Mouse (Mus musculus) hindbrain, embryonic 14.5 days (tissue): ENCODE data around the gene Poc1b. TPM values are rescaled to one million over a fixed set of nuclear protein-coding genes. Genes with fewer than 3 reads are reported as not detected.

Source experiments
- ATAC-seq: fragments of 200-750 bp; cut with Nextera tagmentation; 2 replicates; pipeline ENCODE4 v1.8.0; 2017; ENCODE audit warnings: moderate number of reproducible peaks, mild to moderate bottlenecking, moderate TSS enrichment, moderate library complexity; ENCODE audit not compliant: low FRiP score
- DNase-seq: peaks from one replicate; pipeline ENCODE4 v3.0.0-alpha.2; 2015; ENCODE audit warnings: low spot score
- H3K27ac ChIP-seq: fragments of 300-500 bp; sonication (generic); 2 replicates; pipeline ENCODE4 v1.5.1; 2014; ENCODE audit warnings: mild to moderate bottlenecking, moderate library complexity
- H3K27me3 ChIP-seq: fragments of 300-500 bp; sonication (generic); 2 replicates; pipeline ENCODE4 v1.6.1; 2014; ENCODE audit warnings: mild to moderate bottlenecking, low read length, mixed read lengths; ENCODE audit not compliant: control insufficient read depth, insufficient read depth
- H3K36me3 ChIP-seq: fragments of 300-500 bp; sonication (generic); replicated peaks from 2 replicates; pipeline ENCODE4 v1.6.1; 2014; ENCODE audit not compliant: control insufficient read depth, insufficient read depth
- H3K4me1 ChIP-seq: fragments of 300-500 bp; sonication (generic); replicated peaks from 2 replicates; pipeline ENCODE4 v1.6.1; 2014; ENCODE audit warnings: antibody characterized with exemption, low read length, mixed read lengths; ENCODE audit not compliant: control insufficient read depth, insufficient read depth
- H3K4me2 ChIP-seq: fragments of 300-500 bp; sonication (generic); replicated peaks from 2 replicates; pipeline ENCODE4 v1.6.1; 2014; ENCODE audit warnings: mild to moderate bottlenecking, moderate library complexity
- H3K4me3 ChIP-seq: fragments of 300-500 bp; sonication (generic); replicated peaks from 2 replicates; pipeline ENCODE4 v1.5.1; 2014; ENCODE audit warnings: mild to moderate bottlenecking, low read length
- H3K9ac ChIP-seq: fragments of 300-500 bp; sonication (generic); 2 replicates; pipeline ENCODE4 v1.6.1; 2014
- H3K9me3 ChIP-seq: fragments of 300-500 bp; sonication (generic); 2 replicates; pipeline ENCODE4 v1.6.1; 2016; ENCODE audit warnings: low read length; ENCODE audit not compliant: control insufficient read depth
- WGBS: fragments of 180-500 bp; shearing (Covaris S2); extraction: QIAGEN DNeasy Blood & Tissue Kit; methylation state at CpG from one replicate; pipeline ENCODE4 v1.1.7; 2014; 5-methylcytosine and 5-hydroxymethylcytosine counted together
- polyA plus RNA-seq: library from polyadenylated mRNA; unstranded; fragments of >200 nt; fragmentation: Nextera tagmentation; extraction: Ambion mirVana; gene quantifications from 2 replicates; pipeline ENCODE4 v1.2.1, GENCODE M21; 2014

Poc1b gene
- polyA plus RNA-seq, 1 experiment from 2014 or later = 12.5 TPM

- ATAC-seq (no peak), DNase-seq (no peak)
- no peaks in the 10 kb centered on the region for H3K27me3 ChIP-seq
- H3K27ac ChIP-seq = no peak overlapping the region
- peaks cover 19% of the 10 kb centered on the region for H3K36me3 ChIP-seq
- peak overlapping the region; percentile 98 for H3K4me3 ChIP-seq
- H3K4me1 ChIP-seq = peaks cover 17% of the 10 kb centered on the region
- WGBS = 36% methylated on average over 12 of the region's 12 CpGs
- H3K9me3 ChIP-seq = no peaks in the 10 kb centered on the region
- peak overlapping the region; percentile 96 for H3K9ac ChIP-seq
- H3K4me2 ChIP-seq = peak overlapping the region; percentile 91
Observed at GRCm38 (mm10) chr10:99108431-99108982, 1.7 kb downstream of the Poc1b start.

DNA sequence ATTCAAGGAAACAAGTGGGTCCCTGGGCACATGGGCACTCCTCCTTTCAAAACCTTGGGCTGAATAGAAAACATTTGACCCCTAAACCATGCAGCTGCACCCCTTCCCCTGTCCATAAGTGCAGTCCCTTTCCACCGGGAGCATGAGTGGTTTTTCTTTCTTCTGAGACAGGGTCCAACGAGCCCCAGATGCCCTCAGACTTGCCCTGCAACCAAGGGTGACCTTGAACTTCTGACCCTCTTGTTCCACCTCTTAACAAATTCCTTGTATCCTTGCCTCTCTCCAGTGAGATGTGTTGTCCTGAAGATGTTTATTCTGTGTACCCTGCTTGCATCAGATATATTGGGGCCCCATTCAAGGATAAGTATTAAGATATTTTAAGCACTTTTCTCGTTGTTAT lies 6.7 kb downstream of the Poc1b start:
- peaks cover 12% of the 10 kb centered on the region; the same call in 1 of the 2 replicates for H3K4me1 ChIP-seq
- 54% methylated on average over 3 of the region's 3 CpGs for WGBS
- no peaks in the 10 kb centered on the region for H3K9me3 ChIP-seq
- no peak overlapping the region for H3K9ac ChIP-seq
- DNase-seq = no peak
- H3K4me2 ChIP-seq = no peak overlapping the region
- no peak overlapping the region for H3K4me3 ChIP-seq
- H3K27ac ChIP-seq = no peak overlapping the region
- H3K36me3 ChIP-seq = peaks cover 19% of the 10 kb centered on the region
- no peaks in the 10 kb centered on the region for H3K27me3 ChIP-seq
- ATAC-seq = no peak

DNA sequence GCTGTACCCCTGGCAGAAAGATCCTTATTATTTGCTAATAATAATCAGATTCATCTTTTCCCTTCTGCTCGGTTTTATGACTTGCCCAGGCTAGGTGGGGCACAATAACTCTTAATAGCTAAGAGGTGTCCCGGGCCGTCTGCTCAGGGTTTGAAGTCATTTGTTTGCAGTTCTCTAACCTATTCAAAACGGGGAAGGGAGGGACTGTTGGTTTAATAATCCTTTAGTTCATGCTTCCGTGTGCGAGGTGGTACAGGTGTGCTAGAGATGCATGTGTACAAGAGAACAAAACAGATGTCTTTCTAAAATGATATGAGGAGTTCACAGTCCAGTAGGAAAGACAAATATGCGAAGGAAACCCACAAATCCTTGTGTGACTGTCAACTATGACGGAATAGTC lies 7.5 kb downstream of the Poc1b start:
- ATAC-seq (no peak), DNase-seq (no peak)
- Histone ChIP-seq H3K4me1 (peaks cover 5% of the 10 kb centered on the region; the same call in 1 of the 2 replicates), H3K27ac (no peak overlapping the region), H3K9me3 (no peaks in the 10 kb centered on the region), H3K4me2 (no peak overlapping the region), H3K27me3 (no peaks in the 10 kb centered on the region), H3K36me3 (peaks cover 16% of the 10 kb centered on the region), H3K4me3 (no peak overlapping the region), H3K9ac (no peak overlapping the region)
- WGBS = 82% methylated on average over 8 of the region's 8 CpGs

GRCm38 (mm10) chr10:99115471-99116236 lies 8.8 kb downstream of the Poc1b start:
- Histone ChIP-seq H3K4me2 (no peak overlapping the region), H3K27ac (no peak overlapping the region), H3K4me1 (peaks cover 5% of the 10 kb centered on the region; the same call in 1 of the 2 replicates), H3K9ac (peak overlapping the region; percentile 39; the same call in 1 of the 2 replicates), H3K4me3 (no peak overlapping the region), H3K36me3 (peaks cover 4% of the 10 kb centered on the region; the same call in 1 of the 2 replicates), H3K9me3 (no peaks in the 10 kb centered on the region), H3K27me3 (no peaks in the 10 kb centered on the region)
- WGBS = 68% methylated on average over 18 of the region's 18 CpGs
- no peak for ATAC-seq
- no peak for DNase-seq

GRCm38 (mm10) chr10:99116237-99116632 lies 9.4 kb downstream of the Poc1b start:
- H3K4me3 ChIP-seq = no peak overlapping the region
- no peak overlapping the region for H3K9ac ChIP-seq

DNA sequence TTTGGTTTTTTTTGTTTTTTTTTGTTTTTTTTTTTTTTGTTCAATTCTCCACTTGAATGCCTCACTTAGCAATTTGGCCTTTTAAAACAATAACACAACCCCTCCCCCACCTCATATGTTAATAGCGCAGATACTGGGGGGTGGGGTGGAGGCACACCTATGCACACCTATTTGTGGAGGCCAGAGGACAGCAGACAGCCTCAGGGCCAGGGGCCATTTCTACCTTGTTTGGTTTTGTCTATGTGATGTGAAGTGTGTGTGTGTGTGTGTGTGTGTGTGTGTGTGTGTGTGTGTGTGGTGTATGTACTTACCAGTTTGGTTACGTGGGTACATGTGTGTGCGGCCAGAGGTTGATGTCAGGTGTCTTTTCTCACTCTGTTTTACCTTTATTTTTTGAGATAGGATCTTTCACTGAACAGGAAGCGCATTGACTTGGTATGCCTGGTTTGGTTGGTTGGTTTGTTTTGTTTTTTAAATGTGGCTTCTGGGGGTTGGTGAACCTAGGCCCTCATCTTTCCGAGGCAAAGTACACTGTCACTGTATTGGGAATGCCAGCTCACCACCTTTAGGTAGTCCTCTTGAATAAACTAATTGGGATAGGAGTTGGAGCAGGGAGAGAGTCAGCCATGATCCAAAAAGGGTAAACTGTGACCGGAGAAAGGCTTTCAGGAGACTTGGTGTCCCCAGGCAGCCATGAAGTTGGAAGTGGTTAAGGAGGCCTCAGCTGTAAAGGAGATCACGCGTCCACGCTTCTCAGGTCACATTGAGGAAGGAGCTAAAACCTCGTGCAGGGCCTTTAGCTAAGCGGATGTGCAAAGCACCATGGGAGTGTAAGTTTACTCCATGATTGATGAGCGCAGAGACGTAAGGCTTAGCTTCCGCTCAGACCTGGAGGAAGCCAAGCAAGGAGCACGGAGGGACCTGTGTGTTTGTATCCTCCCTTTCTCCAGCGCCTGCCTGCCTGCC lies 10.1 kb downstream of the Poc1b start:
- H3K27ac ChIP-seq = no peak overlapping the region
- DNase-seq (no peak), ATAC-seq (no peak)
- no peak overlapping the region for H3K4me3 ChIP-seq
- H3K4me1 ChIP-seq = peaks cover 2% of the 10 kb centered on the region; the same call in 1 of the 2 replicates
- H3K36me3 ChIP-seq = no peaks in the 10 kb centered on the region
- H3K4me2 ChIP-seq = no peak overlapping the region
- 92% methylated on average over 15 of the region's 16 CpGs for WGBS
- H3K9ac ChIP-seq = no peak overlapping the region
- H3K27me3 ChIP-seq = no peaks in the 10 kb centered on the region
- H3K9me3 ChIP-seq = no peaks in the 10 kb centered on the region

More at GRCm38 (mm10) chr10:99116237-99116632, 9.4 kb downstream of the Poc1b start:
- no peak for DNase-seq
- no peak for ATAC-seq
- Histone ChIP-seq H3K36me3 (no peaks in the 10 kb centered on the region), H3K9me3 (no peaks in the 10 kb centered on the region), H3K27me3 (no peaks in the 10 kb centered on the region), H3K4me1 (peaks cover 2% of the 10 kb centered on the region; the same call in 1 of the 2 replicates), H3K4me2 (no peak overlapping the region), H3K27ac (no peak overlapping the region)
- WGBS = 76% methylated on average over 8 of the region's 8 CpGs

- Histone ChIP-seq H3K4me1 (no peaks in the 10 kb centered on the region; the same call in 1 of the 2 replicates), H3K27me3 (no peaks in the 10 kb centered on the region), H3K4me2 (no peak overlapping the region), H3K36me3 (no peaks in the 10 kb centered on the region), H3K9ac (no peak overlapping the region), H3K27ac (no peak overlapping the region), H3K4me3 (no peak overlapping the region), H3K9me3 (no peaks in the 10 kb centered on the region)
- no peak for ATAC-seq
- no peak for DNase-seq
- 86% methylated on average over 10 of the region's 10 CpGs for WGBS
Observed at GRCm38 (mm10) chr10:99117876-99118275, 11.0 kb downstream of the Poc1b start.

- no peaks in the 10 kb centered on the region for H3K36me3 ChIP-seq
- H3K9me3 ChIP-seq = no peaks in the 10 kb centered on the region
- no peak for DNase-seq
- 86% methylated on average over 6 of the region's 6 CpGs for WGBS
- H3K4me2 ChIP-seq = no peak overlapping the region
- no peak overlapping the region for H3K9ac ChIP-seq
- no peak overlapping the region for H3K27ac ChIP-seq
- H3K27me3 ChIP-seq = no peaks in the 10 kb centered on the region
- no peak for ATAC-seq
- no peaks in the 10 kb centered on the region for H3K4me1 ChIP-seq
- H3K4me3 ChIP-seq = no peak overlapping the region
Observed at GRCm38 (mm10) chr10:99118697-99119096, 11.9 kb downstream of the Poc1b start.

DNA sequence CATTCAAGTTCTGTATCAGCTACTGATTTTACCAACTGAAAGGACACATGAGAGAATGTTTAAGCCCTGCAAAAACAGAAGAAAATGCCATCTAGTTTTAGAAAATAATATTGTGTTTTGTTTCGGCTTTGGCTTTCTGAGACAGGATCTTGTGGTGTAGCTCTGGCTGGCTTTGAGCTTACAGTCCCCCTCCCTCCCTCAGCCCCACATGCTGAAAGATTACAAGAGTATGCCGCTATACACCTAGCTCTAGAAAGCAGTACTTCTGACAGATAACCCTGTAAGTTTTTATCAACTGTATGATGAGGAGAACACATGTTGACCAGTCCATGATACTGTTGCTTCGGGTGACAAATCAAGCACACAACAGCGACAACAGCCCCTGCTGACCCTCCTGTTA lies 12.6 kb downstream of the Poc1b start:
- ATAC-seq (no peak), DNase-seq (no peak)
- WGBS = 88% methylated on average over 4 of the region's 4 CpGs
- Histone ChIP-seq H3K4me2 (no peak overlapping the region), H3K27me3 (no peaks in the 10 kb centered on the region), H3K9me3 (no peaks in the 10 kb centered on the region), H3K9ac (no peak overlapping the region), H3K4me3 (no peak overlapping the region), H3K4me1 (no peaks in the 10 kb centered on the region), H3K27ac (no peak overlapping the region), H3K36me3 (no peaks in the 10 kb centered on the region)
